Mouse (Mus musculus): ENCODE measurements around the gene Slc35e4.

Gene Slc35e4

GRCm38 (mm10) chr11:3862661-3863453 lies 51.6 kb downstream of the Slc35e4 start:
- DNase-seq, result no peak

GRCm38 (mm10) chr11:3860361-3860760 lies 54.1 kb downstream of the Slc35e4 start:
- DNase-seq, result no peak

DNA sequence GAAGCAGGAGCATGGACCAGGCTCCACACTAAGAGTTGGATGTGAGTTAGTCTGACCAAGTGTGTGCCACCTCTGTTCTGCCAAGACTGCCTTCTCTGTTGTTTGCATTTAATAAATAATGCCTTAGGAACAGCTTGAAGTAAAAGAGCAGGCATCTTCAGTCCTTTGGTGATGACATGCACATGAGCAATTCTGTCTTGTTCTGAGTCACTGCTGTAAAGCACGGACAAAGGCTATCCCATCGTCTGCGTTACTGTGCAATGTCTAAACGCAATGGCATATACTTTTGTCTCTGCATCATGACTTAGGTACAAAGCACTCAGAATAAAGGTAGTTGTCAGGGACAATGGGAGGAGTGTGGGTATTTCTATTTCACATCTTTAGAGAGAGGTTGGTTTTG lies 54.7 kb downstream of the Slc35e4 start:
- no peak for DNase-seq

DNA sequence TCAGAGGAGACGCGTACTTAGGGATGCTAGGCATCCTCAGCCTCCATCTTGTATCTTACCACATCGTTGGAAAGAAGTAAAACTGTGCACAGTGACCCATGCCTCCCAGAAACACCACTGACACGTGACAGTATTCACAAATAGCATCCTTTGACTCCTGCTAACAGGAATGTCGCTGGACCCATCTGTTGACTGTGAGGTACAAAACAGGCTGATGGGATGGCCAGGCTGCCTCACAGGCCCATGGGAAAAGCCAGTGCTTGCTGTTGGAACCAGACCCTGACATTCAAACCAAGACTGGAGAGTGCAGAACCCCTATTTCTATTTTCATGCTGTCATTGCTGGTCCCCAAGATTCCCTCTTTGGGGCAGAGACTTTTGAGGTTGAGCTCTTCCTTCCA lies 56.6 kb downstream of the Slc35e4 start:
- no peak for DNase-seq
